Comparison of ENCODE assay signal across 10 mouse cellular contexts in the genomic region with DNA sequence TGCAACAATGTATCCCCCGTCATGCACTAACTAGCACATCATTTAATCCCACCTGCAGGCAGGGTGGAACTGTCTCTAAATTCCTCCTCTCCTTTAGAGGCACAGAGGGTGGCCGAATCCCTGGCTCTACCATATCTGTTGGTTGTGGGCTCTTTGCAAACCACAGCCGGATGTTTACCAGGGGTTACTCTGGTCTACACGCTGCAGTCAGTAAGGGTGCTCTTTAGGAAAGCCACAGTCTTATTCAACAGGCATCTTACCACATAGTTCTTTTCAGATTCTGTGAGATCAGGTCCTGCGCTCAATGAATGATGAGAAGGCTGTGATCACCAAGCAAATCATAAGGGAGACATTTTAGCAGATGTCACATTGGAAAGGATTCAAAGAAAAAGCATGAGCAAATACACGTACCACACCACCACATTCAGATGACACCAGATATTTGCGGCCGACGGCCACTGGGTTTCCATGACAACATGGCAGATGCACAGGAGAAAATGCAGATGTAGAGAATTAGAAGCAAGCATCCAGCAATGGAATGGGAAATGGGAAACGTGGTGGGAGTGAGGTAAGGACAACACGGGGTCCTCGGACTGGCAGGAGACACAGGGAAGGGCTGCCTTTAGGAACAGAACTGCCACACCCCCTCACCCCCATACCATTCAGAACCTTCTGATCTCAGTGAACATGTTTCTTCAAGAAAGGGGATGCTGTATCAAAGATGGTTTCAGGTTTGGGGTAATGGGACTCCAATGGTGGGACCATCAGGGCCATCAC. TPM values are rescaled to one million over a fixed set of nuclear protein-coding genes. Genes with fewer than 3 reads are reported as not detected.
DNase-seq lines count a peak whose midpoint lies in the region; ATAC-seq and TF ChIP-seq lines count a peak whose summit lies in the region.
"Had no signal": no experiment of that assay in that cellular context is flagged by ENCODE, and none has a peak within 500 bp of the region (broad histone marks: within the 10 kb centered on the region; RNA-seq: fewer than 3 reads in every experiment).

No protein-coding gene starts in this region.

- H3K4me1 ChIP-seq in neural tube, embryonic 14.5 days (ENCODE audit: control insufficient read depth, insufficient read depth, low read length), result peaks cover 5% of the 10 kb centered on the region; the same call in 1 of the 2 replicates
- peaks cover 10% of the 10 kb centered on the region for H3K4me1 ChIP-seq in liver, postnatal 0 days (ENCODE audit: insufficient read depth)

- no peak for TF ChIP-seq CTCF in brain, embryonic 14.5 days (IDR thresholded peaks at IDR 0.05; ENCODE audit: borderline replicate concordance, extremely low read depth, insufficient read depth, insufficient read length)
- TF ChIP-seq CTCF in layer of hippocampus, adult 2 months (conservative IDR thresholded peaks at IDR 0.05), result no peak
- no peak for TF ChIP-seq CTCF in liver, postnatal 0 days (IDR thresholded peaks at IDR 0.05; ENCODE audit: low read depth)

- no peaks in the 10 kb centered on the region for H3K27me3 ChIP-seq in neural tube, embryonic 14.5 days (ENCODE audit: control insufficient read depth, insufficient read depth, low read length)
- H3K27me3 ChIP-seq in liver, postnatal 0 days (ENCODE audit: insufficient read depth, low read length), result no peaks in the 10 kb centered on the region

- peak; percentile 60 for DNase-seq in layer of hippocampus, adult 11-12 months (ENCODE audit: low spot score)
- DNase-seq in layer of hippocampus, postnatal 25 days (ENCODE audit: extremely low spot score in 1 of 2, low spot score in 1 of 2), result no peak
- peak; percentile 42 for DNase-seq in brain, embryonic 14.5 days (ENCODE audit: low read depth)
- peak; percentile 33 to 81 for DNase-seq in layer of hippocampus, adult 2 months (ENCODE audit: low spot score in 2 of 2)
- no peak for DNase-seq in liver, postnatal 0 days
- no peak for DNase-seq in cerebellum, adult 11-12 months
- DNase-seq: heart, postnatal 10 days; kidney, postnatal 4 days had no signal

- no peak overlapping the region for H3K4me3 ChIP-seq in layer of hippocampus, adult 2 months
- H3K4me3 ChIP-seq in neural tube, embryonic 14.5 days (ENCODE audit: low read depth, low read length), result no peak overlapping the region
- H3K4me3 ChIP-seq in liver, postnatal 0 days (ENCODE audit: low read depth, low read length), result no peak overlapping the region

- no peak overlapping the region for H3K9ac ChIP-seq in neural tube, embryonic 14.5 days (replicated peaks; ENCODE audit: low read depth, low read length)
- H3K9ac ChIP-seq in liver, postnatal 0 days (replicated peaks), result no peak overlapping the region
- H3K9ac ChIP-seq: liver, embryonic 14.5 days had no signal

- H3K9me3 ChIP-seq in neural tube, embryonic 14.5 days (ENCODE audit: control insufficient read depth, low read length), result no peaks in the 10 kb centered on the region
- H3K9me3 ChIP-seq in liver, postnatal 0 days (ENCODE audit: low read length), result no peaks in the 10 kb centered on the region

- no peak for TF ChIP-seq EP300 in liver, postnatal 0 days (IDR thresholded peaks at IDR 0.05; ENCODE audit: low read depth)

- 67% methylated on average over 12 of the region's 12 CpGs for WGBS in neural tube, embryonic 14.5 days
- WGBS in liver, postnatal 0 days (ENCODE audit: insufficient replicate concordance), result 66% methylated on average over 12 of the region's 12 CpGs

- no peak for TF ChIP-seq POLR2A in brain, embryonic 14.5 days (IDR thresholded peaks at IDR 0.05; ENCODE audit: borderline replicate concordance, extremely low read depth, insufficient read depth, insufficient read length, poor library complexity, severe bottlenecking)

- ATAC-seq in neural tube, embryonic 14.5 days (ENCODE audit: low read depth), result peak; percentile 54; the same call in 1 of the 2 replicates
- ATAC-seq in liver, postnatal 0 days, result no peak

- peak overlapping the region; percentile 93 for H3K27ac ChIP-seq in layer of hippocampus, adult 2 months
- H3K27ac ChIP-seq in neural tube, embryonic 14.5 days (ENCODE audit: low read depth, low read length), result no peak overlapping the region
- no peak overlapping the region for H3K27ac ChIP-seq in liver, postnatal 0 days (ENCODE audit: low read depth)
- H3K27ac ChIP-seq: liver, embryonic 14.5 days had no signal

- peaks cover 6% of the 10 kb centered on the region; the same call in 1 of the 2 replicates for H3K36me3 ChIP-seq in neural tube, embryonic 14.5 days (ENCODE audit: control insufficient read depth, insufficient read depth, low read length)
- peaks cover 8% of the 10 kb centered on the region; the same call in 1 of the 2 replicates for H3K36me3 ChIP-seq in liver, postnatal 0 days (replicated peaks; ENCODE audit: insufficient read depth, low read length)

- H3K4me2 ChIP-seq in neural tube, embryonic 14.5 days (ENCODE audit: low read depth, low read length), result no peak overlapping the region
- H3K4me2 ChIP-seq in liver, postnatal 0 days (ENCODE audit: low read depth, low read length), result no peak overlapping the region

RNA-seq across cellular contexts. Expression of gene Pdlim1, which starts 28.5 kb away (rescaled TPM):
- total RNA-seq in layer of hippocampus, postnatal 25 days (2021), result 10 to 100 TPM; 13.1 to 14.3 TPM
- polyA plus RNA-seq in brain, embryonic 14.5 days (2012; rRNA removed), result 14.9 and 15.1 TPM in 2 replicates
- 10 to 100 TPM; 10.9 to 13.2 TPM for total RNA-seq in layer of hippocampus, adult 2 months (2021)
- 3.2 and 13.6 TPM in 2 replicates for polyA plus RNA-seq in neural tube, embryonic 14.5 days (2014; fragmentation: Nextera tagmentation; extraction: Ambion mirVana)
- polyA plus RNA-seq in liver, postnatal 0 days (2015; fragmentation: Nextera tagmentation; extraction: Ambion mirVana), result 80.4 and 82.1 TPM in 2 replicates

Comparison
In these comparisons a context has a peak if more than half of its experiments do, and no peak if none do; other contexts are left out.
1. DNase-seq: peak in layer of hippocampus, adult 11-12 months (single experiment), brain, embryonic 14.5 days (single experiment) and layer of hippocampus, adult 2 months (2 of 2); none in layer of hippocampus, postnatal 25 days (0 of 2), liver, postnatal 0 days (single experiment) and cerebellum, adult 11-12 months (single experiment).